ENCODE assay signal across 24 mouse cellular contexts in the genomic region with DNA sequence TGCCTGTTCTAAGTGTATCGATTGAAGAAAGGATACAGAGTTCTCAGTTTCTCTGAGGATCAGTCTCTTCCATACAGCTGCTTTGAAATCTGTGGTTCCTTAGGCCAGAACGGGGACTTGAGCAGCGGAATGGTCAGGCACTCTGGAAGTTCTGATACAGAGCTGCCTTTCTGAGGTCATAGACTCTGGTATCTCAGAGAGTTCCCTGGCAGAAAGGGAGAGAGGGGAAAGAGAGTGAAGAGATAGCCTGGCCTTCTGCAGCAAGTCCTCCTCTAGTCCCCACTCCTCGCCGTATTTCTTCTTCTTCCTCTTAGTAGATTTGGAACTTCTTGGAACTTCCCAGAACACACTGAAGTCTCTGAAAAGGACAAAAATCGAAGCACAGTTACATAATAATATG. TPM values are rescaled to one million over a fixed set of nuclear protein-coding genes. Genes with fewer than 3 reads are reported as not detected.
DNase-seq lines count a peak whose midpoint lies in the region; ATAC-seq and TF ChIP-seq lines count a peak whose summit lies in the region.
"Had no signal": no experiment of that assay in that cellular context is flagged by ENCODE, and none has a peak within 500 bp of the region (broad histone marks: within the 10 kb centered on the region; RNA-seq: fewer than 3 reads in every experiment).

Gene Dnah3 (minus strand): TSS at position 101 of the 400 bp plus-strand sequence.

- H3K4me3 ChIP-seq in heart, embryonic 15.5 days: no peak within 1 kb of the TSS
- H3K4me3 ChIP-seq in testis, adult 2 months (ENCODE audit: control insufficient read depth, low read depth, low read length): peak within 1 kb of the TSS; percentile 68

- 0 out of 2 replicates have a peak within 1 kb of the TSS, but pooled peaks have one; percentile 40 for H3K27ac ChIP-seq in heart, embryonic 15.5 days
- no peak within 1 kb of the TSS for H3K27ac ChIP-seq in testis, adult 2 months (ENCODE audit: control insufficient read depth, insufficient read depth, low read depth, low read length)

- no peaks in the 10 kb centered on the region for H3K9me3 ChIP-seq in heart, embryonic 15.5 days (replicated peaks)
- H3K9me3 ChIP-seq: G1E had no signal

- no peak for ATAC-seq in heart, embryonic 15.5 days (replicated peaks; ENCODE audit: insufficient number of reproducible peaks, insufficient read depth, low FRiP score, low read depth)
- ATAC-seq: activated CD4-positive, CD25-positive, alpha-beta regulatory T cell, adult 4 months; CD4-positive, CD25-positive, alpha-beta regulatory T cell, adult 4 months; Patski had no signal

- no peak for TF ChIP-seq CTCF in testis, adult 2 months (IDR thresholded peaks at IDR 0.05; ENCODE audit: control insufficient read depth, insufficient read depth, insufficient replicate concordance, low read depth, low read length)

- DNase-seq in heart, adult 11 months: peak; percentile 73
- DNase-seq in heart, postnatal 4 days: no peak
- DNase-seq in heart, adult 8-10 months (ENCODE audit: low spot score): no peak
- no peak for DNase-seq in testis, postnatal 14 days (ENCODE audit: low spot score)
- DNase-seq: adrenal gland, adult 2 months; adrenal gland, adult 8-10 months; adrenal gland, postnatal 10 days; adrenal gland, postnatal 14 days; adrenal gland, postnatal 25 days; adrenal gland, postnatal 36 days; B cell, adult 2 months; cerebellum, adult 11 months; cerebellum, adult 11-12 months; cerebellum, adult 18-20 months had no signal

- WGBS in heart, embryonic 15.5 days: 78% methylated on average over 6 of the region's 6 CpGs

- no peaks in the 10 kb centered on the region for H3K36me3 ChIP-seq in heart, embryonic 15.5 days
- no peaks in the 10 kb centered on the region for H3K36me3 ChIP-seq in testis, adult 2 months (ENCODE audit: control insufficient read depth, insufficient read depth, low read length)
- H3K36me3 ChIP-seq: G1E had no signal

- no peak within 1 kb of the TSS for H3K4me2 ChIP-seq in heart, embryonic 15.5 days

- H3K27me3 ChIP-seq in heart, embryonic 15.5 days: no peaks in the 10 kb centered on the region
- no peaks in the 10 kb centered on the region for H3K27me3 ChIP-seq in testis, adult 2 months (ENCODE audit: control insufficient read depth, insufficient read depth, low read length)
- H3K27me3 ChIP-seq: CH12.LX, Patski had no signal

- no peak; the same call in 1 of the 2 replicates for TF ChIP-seq POLR2A in testis, adult 2 months (IDR thresholded peaks at IDR 0.05; ENCODE audit: control insufficient read depth, low read depth, low read length)

- no peak within 1 kb of the TSS for H3K9ac ChIP-seq in heart, embryonic 15.5 days

- peaks cover 3% of the 10 kb centered on the region; the same call in 1 of the 2 replicates for H3K4me1 ChIP-seq in heart, embryonic 15.5 days (replicated peaks)
- H3K4me1 ChIP-seq in testis, adult 2 months (ENCODE audit: control insufficient read depth, insufficient read depth, low read length): peaks cover 2% of the 10 kb centered on the region; the same call in 1 of the 2 replicates

RNA-seq across cellular contexts. Expression of gene Dnah3, which starts in this region (rescaled TPM):
- total RNA-seq in heart, postnatal 4 days (2021): under 1 TPM; 0.02 to 0.05 TPM
- polyA plus RNA-seq in heart, embryonic 15.5 days (2015; fragmentation: Nextera tagmentation; extraction: Ambion mirVana): 0.08 and 0.22 TPM in 2 replicates
- total RNA-seq in heart, adult 8-10 months (2022): under 1 TPM in 1 of 4 experiments, not detected in 3; 0.14 TPM
- polyA plus RNA-seq in testis, adult 2 months (2012; rRNA removed): 31.7 and 34.6 TPM in 2 replicates
- total RNA-seq: adrenal gland, postnatal 14 days; adrenal gland, postnatal 25 days; CH12.LX; ES-E14; MEL had no signal
- polyA plus RNA-seq: adrenal gland, adult 2 months; C2C12; CD4-positive, CD25-positive, alpha-beta regulatory T cell, adult 4 months; G1E; Patski had no signal

Comparison
In these comparisons a context has a peak if more than half of its experiments do, and no peak if none do; other contexts are left out.
1. RNA of gene Dnah3 (polyA plus RNA-seq): 31.7 to 34.6 TPM in testis, adult 2 months; 0.08 to 0.22 TPM in heart, embryonic 15.5 days; every median in the first group is over 10 times any median in the second.